Mouse (Mus musculus) adrenal gland, postnatal 4 days (tissue): ENCODE data around the gene Hist1h4m. TPM values are rescaled to one million over a fixed set of nuclear protein-coding genes. Genes with fewer than 3 reads are reported as not detected.
"Not testable (repeated sequence)": the region's sequence is repeated elsewhere in the genome, so short reads cannot be mapped to it uniquely, and the experiment has no call there.

Experiments
- DNase-seq, 2 experiments: peaks; one replicate each; pipeline ENCODE4 v3.0.0; 2021 to 2022; ENCODE audit warnings: low spot score in 2 of 2, mixed read lengths in 2 of 2
- long read RNA-seq, 2 experiments: library from polyadenylated mRNA; stranded (forward); transcript quantifications; one replicate each; pipeline ENCODE4 v2.0.0; 2021
- total RNA-seq, 2 experiments: library from RNA; stranded (reverse); gene quantifications; 2 replicates each; pipeline ENCODE4 v1.2.3; 2021

Hist1h4m gene
- total RNA-seq: 100 to 1,000 TPM; 742 to 886 TPM
- long read RNA-seq, experiment 1: 0 reads
- long read RNA-seq, experiment 2: 0 reads

DNA sequence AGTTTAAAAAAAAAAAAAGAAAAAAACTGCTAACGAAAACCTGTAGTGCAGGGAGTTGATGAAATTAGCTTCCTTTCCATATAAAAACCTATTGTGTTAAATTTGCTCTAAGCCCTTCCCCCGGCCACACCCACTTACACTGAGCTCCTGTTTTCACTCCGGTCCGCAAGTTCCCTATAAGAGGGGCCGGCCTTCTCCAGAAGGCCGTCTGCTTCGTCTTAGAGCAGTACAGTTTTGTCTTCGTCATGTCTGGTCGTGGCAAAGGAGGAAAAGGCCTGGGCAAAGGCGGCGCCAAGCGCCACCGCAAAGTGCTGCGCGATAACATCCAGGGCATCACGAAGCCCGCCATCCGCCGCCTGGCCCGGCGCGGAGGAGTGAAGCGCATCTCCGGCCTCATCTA is at the start of gene Hist1h4m:
Gene Hist1h4m (plus strand): TSS at position 208 of the 400 bp plus-strand sequence.
- not testable (repeated sequence) for DNase-seq

- DNase-seq: peak in 1 of 2 experiments; percentile 44
Observed at GRCm38 (mm10) chr13:21778814-21779766, 32.5 kb upstream of the Hist1h4m start.

DNA sequence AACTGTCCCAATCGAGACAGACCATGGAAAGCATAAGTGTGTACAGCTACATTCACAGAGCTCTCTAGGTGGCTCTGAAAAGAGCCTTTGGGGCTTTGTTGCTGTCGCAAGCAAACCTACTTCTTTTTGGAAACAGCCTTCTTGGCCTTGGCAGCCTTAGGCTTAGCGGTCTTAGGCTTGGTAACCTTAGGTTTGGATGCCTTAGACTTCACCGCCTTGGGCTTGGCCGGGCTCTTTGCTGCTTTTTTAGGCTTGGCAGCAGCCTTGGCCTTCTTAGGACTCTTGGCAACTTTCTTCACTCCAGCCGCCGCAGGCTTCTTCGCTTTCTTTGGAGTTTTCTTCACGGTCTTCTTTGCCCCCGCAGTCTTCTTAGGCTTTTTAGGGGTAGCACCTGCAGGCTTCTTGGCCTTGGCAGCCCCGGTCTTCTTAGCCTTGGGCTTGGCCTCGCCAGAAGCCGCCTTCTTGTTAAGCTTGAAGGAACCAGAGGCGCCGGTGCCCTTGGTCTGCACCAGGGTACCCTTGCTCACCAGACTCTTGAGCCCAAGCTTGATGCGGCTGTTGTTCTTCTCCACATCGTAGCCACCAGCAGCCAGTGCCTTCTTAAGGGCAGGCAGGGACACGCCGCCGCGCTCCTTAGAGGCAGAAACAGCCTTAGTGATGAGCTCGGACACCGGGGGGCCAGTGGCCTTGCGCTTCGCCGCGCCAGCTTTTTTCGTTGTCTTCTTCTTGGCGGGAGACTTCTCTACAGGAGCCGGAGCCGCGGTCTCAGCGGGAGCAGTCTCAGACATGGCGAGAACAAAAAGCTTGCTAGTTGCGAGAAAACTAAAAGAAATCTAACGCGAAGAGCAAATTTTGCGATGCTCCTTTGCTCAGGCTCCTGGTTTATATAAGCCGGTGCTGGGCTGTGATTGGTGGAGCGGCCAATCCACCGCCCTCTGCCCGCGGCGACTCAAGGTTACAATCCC is 31.5 kb upstream of the Hist1h4m start, which contains the start of gene Hist1h1b:
Gene Hist1h1b (minus strand): TSS at position 859 of the 965 bp plus-strand sequence.
- DNase-seq: peak; percentile 47 to 49

- no peak for DNase-seq
Observed at GRCm38 (mm10) chr13:21781021-21781555, 30.5 kb upstream of the Hist1h4m start.

DNA sequence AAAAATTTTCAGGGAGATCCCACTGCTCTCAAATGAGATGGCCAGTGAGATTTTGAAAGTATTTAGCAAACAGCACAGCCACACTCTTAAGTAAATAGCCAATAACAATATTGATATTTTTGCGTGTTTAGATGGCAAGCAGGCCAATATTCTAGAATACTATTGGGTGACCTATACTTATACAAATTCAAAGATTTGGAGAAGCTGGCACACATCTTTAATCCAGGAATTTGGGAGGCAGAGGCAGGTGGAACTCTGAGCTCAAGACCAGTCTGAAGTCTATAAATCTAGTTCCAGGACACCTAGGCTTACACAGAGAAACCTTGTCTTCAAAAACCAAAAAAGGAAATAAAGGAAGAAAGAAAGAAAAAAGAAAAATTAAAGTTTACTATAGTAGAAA is 29.9 kb upstream of the Hist1h4m start:
- no peak for DNase-seq

DNA sequence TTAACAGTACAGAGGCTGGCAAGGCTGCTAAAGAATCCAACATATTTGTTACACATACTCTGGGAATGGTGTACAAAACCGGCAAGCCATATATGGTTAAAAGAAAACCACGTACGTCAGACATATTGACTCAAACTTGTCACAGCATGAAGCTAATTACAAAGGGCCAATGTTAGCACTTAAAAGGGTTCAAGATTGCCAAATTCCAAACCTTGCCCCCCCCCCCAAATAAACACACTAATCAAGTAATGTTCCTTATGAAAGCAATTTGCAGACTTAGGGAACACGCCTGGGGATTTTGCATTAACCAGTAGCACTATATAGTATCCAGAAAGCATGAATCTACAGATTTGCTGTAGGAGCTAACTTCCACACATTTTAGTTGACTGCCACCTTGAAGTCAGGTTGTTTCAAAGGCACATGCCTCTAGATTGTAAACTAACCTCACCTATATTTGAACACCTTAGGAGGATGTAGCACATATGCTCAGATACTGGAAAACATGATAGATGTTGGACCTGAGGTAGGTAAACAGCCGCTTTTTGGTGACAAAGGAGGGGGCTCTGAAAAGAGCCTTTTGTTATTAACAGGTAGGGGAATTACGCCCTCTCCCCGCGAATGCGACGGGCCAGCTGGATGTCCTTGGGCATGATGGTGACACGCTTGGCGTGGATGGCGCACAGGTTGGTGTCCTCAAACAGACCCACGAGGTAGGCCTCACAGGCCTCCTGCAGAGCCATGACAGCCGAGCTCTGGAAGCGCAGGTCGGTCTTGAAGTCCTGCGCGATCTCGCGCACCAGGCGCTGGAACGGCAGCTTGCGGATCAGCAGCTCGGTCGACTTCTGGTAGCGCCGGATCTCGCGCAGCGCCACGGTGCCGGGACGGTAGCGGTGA is 28.9 kb upstream of the Hist1h4m start:
- not testable (repeated sequence) for DNase-seq

- DNase-seq: peak in 1 of 2 experiments; percentile 21
Observed at GRCm38 (mm10) chr13:21783255-21783617, 28.3 kb upstream of the Hist1h4m start, which contains the start of gene Hist1h3i. TSS of gene Hist1h3i (minus strand) at chr13:21783370.

DNA sequence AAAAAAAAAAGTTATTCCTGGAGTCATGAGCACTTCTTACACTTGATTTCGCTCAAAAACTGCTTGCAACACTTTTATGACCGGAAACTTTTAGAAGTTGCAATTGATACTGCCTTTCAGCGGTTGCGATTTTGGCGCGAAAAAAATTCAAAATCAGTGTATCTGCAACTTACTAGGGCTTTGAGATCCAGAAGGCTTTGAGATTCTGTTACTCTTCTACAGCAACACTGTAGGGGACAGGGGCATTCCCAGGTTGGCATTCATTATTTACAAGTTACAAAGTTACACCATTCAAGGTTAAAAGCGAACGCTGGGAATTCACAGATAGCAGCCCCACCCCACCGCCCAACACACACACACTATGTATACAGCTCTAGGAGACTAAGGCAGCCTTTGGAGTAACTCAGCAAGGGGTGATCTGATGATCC is 27.8 kb upstream of the Hist1h4m start:
- no peak for DNase-seq

GRCm38 (mm10) chr13:21784311-21784710 is 27.2 kb upstream of the Hist1h4m start:
- no peak for DNase-seq

DNA sequence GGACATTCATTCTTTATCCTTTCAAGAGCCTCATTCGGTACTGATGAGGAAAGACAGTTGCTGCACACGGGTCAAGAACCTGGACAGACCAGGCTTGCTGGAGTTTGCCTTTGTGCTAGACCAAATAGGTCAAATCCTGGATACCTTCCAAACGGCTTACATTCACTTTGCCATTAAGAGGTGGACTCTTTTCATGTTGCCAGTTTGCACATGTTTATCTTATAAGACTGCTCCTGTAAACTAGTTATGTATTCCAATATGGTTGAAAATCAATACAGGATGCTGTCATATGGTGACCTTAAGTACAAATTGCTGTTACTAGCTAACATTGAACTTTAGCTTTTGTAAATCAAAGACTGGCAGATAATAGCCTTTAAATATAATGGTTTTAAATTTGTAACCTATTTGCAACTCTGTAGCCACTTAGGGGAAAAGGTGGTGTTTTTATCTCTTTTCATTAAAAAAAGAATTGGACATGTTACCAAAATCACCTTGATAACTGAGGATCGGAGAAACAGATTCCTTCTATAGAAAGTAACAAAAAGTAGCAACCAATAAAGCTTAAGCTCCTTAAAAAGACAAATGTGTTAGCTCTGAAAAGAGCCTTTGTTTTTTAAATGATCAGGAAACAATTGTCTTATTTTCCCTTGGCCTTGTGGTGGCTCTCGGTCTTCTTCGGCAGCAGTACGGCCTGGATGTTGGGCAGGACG is 25.2 kb upstream of the Hist1h4m start:
- no peak for DNase-seq

DNA sequence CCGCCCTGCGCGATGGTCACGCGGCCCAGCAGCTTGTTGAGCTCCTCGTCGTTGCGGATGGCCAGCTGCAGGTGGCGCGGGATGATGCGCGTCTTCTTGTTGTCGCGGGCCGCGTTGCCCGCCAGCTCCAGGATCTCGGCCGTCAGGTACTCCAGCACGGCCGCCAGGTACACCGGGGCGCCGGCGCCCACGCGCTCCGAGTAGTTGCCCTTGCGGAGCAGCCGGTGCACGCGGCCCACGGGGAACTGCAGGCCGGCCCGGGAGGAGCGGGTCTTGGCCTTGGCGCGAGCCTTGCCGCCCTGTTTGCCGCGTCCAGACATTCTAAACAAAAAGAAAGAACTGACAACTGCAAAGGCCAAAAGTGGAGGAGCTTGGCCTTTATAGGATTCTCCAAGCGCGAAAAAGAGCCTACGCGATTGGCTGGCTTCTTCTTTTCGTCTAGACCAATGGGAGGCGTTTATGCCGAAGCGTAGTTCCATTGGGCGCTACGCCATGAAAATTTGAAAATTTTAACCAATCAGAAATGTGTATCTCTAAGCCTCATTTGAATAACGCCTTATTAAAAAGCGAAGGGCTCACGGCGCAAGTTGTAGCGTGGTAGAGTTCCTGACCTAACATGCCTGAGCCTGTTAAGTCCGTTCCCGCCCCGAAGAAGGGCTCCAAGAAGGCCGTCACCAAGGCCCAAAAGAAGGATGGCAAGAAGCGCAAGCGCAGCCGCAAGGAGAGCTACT is 24.5 kb upstream of the Hist1h4m start, which contains the start of the genes Hist1h2an and Hist1h2bp:
Gene Hist1h2an (minus strand): TSS at position 320 of the 731 bp plus-strand sequence.
Gene Hist1h2bp (plus strand): TSS at position 563 of the 731 bp plus-strand sequence.
- peak; percentile 33 to 69 for DNase-seq

GRCm38 (mm10) chr13:21787760-21788593 is 23.6 kb upstream of the Hist1h4m start:
- DNase-seq: no peak

- DNase-seq: no peak
Observed at GRCm38 (mm10) chr13:21789925-21790324, 21.6 kb upstream of the Hist1h4m start.

DNA sequence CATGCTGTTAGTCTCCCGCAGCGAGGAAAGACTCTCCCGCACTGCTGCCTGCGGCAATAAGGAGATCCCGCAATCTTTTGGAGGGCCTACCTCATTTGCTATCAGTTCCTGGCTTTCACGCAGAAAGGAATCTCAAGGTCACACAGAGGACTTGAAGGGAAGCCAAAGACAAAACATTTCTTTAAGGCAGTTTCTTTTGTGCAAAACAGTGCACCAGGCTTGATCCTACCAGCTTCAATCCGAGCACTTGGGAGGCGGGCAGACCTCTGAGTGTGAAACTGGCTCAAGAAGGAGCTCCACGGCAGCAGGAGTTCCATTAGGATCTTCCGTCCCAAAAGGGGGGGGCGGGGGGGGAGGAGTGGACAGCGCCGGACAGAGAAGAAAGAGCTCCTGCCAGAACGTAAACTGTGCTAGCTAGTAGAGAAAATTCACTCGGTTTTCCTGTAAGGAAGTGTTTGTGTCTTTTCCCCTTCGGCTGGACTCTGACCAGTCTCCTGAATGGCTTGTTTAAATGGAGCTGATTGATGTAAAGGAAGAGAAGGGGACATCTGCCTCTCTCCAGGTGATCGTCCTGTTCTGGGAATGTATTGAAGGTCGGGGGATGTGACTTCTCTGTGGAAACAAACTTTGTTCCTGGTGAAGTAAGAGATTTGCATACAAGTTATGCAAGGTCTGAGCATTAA is 20.8 kb upstream of the Hist1h4m start:
- no peak for DNase-seq

DNA sequence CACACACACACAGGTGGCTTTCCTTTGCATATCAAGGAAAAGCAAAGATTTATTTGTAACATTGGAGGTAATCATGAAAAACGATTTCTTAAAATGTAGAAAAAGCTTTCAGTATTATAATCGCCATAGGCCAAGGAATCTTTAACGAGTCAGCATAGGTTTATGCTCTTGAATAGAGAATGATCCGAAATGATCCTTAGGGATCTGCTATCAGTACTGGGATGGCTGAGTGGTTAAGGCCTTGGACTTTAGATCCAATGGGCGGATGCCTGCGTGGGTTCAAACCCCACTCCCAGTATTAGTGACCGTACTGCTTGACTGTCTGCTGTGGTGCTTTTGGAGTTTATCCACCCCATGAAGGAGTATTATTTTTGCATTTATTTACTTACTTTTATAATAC is 16.0 kb upstream of the Hist1h4m start:
- DNase-seq: no peak

- not testable (repeated sequence) for DNase-seq
Observed at GRCm38 (mm10) chr13:21797163-21797562, 14.4 kb upstream of the Hist1h4m start.

DNA sequence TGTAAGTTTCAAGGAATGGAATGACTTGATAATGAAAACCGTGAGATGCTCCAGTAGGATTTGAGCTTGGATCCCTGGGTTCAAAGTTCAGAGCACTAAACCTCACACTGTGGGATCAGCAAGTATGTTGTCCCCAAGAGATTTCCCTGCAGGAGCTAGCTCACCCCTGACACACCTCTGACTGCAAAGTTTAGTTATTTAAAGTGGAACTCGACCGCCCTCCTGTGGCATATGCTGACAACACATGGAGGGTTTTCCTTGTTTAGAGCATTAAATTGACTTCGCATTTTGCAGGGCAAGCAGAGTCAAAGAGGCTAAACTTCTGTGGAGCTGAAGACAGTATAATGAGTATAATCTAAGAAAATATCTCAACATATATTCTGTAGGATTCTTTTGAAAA is 8.5 kb upstream of the Hist1h4m start:
- not testable (repeated sequence) for DNase-seq
